Comparison of ENCODE assay signal across 9 mouse cellular contexts in genomic region chr12:86188161-86188560, GRCm38 (mm10). TPM values are rescaled to one million over a fixed set of nuclear protein-coding genes. Genes with fewer than 3 reads are reported as not detected.
DNase-seq lines count a peak whose midpoint lies in the region; ATAC-seq and TF ChIP-seq lines count a peak whose summit lies in the region.
"Had no signal": no experiment of that assay in that cellular context is flagged by ENCODE, and none has a peak within 500 bp of the region (broad histone marks: within the 10 kb centered on the region; RNA-seq: fewer than 3 reads in every experiment).

No protein-coding gene starts in this region.

- no peak for TF ChIP-seq EP300 in ES-Bruce4 (IDR thresholded peaks at IDR 0.05; ENCODE audit: insufficient read depth, low read depth, low read length)

- no peaks in the 10 kb centered on the region for H3K36me3 ChIP-seq in ES-Bruce4 (ENCODE audit: control insufficient read depth, insufficient read depth, low read length, poor library complexity, severe bottlenecking)
- H3K36me3 ChIP-seq in forebrain, embryonic 15.5 days = no peaks in the 10 kb centered on the region
- H3K36me3 ChIP-seq: limb, embryonic 15.5 days had no signal

- no peaks in the 10 kb centered on the region for H3K27me3 ChIP-seq in ES-Bruce4 (ENCODE audit: control insufficient read depth, insufficient read depth, low read length, poor library complexity, severe bottlenecking)
- 0 out of 2 replicates have a peak, but pooled peaks cover 2% of the 10 kb centered on the region for H3K27me3 ChIP-seq in forebrain, embryonic 15.5 days

- no peak overlapping the region for H3K27ac ChIP-seq in ES-Bruce4 (ENCODE audit: insufficient read depth, low read length)
- no peak overlapping the region for H3K27ac ChIP-seq in forebrain, embryonic 15.5 days (replicated peaks)
- H3K27ac ChIP-seq: limb, embryonic 15.5 days had no signal

- TF ChIP-seq CTCF in ES-Bruce4 (IDR thresholded peaks at IDR 0.05; ENCODE audit: low read depth, low read length) = peak; percentile 73

- peaks cover 3% of the 10 kb centered on the region for H3K4me1 ChIP-seq in ES-Bruce4 (ENCODE audit: control insufficient read depth, insufficient read depth, low read length)
- H3K4me1 ChIP-seq in forebrain, embryonic 15.5 days = peaks cover 11% of the 10 kb centered on the region

- no peak overlapping the region for H3K4me2 ChIP-seq in forebrain, embryonic 15.5 days (replicated peaks)
- H3K4me2 ChIP-seq: limb, embryonic 15.5 days had no signal

- H3K9me3 ChIP-seq in ES-Bruce4 (replicated peaks; ENCODE audit: control insufficient read depth, insufficient read depth, low read length, poor library complexity, severe bottlenecking) = no peaks in the 10 kb centered on the region
- no peaks in the 10 kb centered on the region for H3K9me3 ChIP-seq in forebrain, embryonic 15.5 days
- H3K9me3 ChIP-seq: limb, embryonic 15.5 days had no signal

- TF ChIP-seq POLR2A in ES-Bruce4 (IDR thresholded peaks at IDR 0.05; ENCODE audit: insufficient read depth, low read length) = no peak

- ATAC-seq in forebrain, embryonic 15.5 days (replicated peaks) = peak; percentile 20; the same call in 1 of the 2 replicates

- 44% methylated on average over 5 of the region's 5 CpGs for WGBS in forebrain, embryonic 15.5 days

- H3K9ac ChIP-seq in ES-Bruce4 (ENCODE audit: low read depth, poor library complexity, severe bottlenecking) = no peak overlapping the region
- H3K9ac ChIP-seq in forebrain, embryonic 15.5 days (replicated peaks) = no peak overlapping the region
- H3K9ac ChIP-seq: limb, embryonic 15.5 days had no signal

- DNase-seq in adrenal gland, adult (ENCODE audit: inconsistent age in 2 of 2, low spot score in 1 of 2) = peak; percentile 14 to 55
- DNase-seq in adrenal gland, adult 8-10 months = no peak
- DNase-seq in kidney, postnatal 4 days = peak; percentile 32 to 37
- no peak for DNase-seq in kidney, adult 11 months
- DNase-seq in urinary bladder, postnatal 10 days (ENCODE audit: low spot score) = no peak
- no peak for DNase-seq in right cerebral cortex, postnatal 10 days (ENCODE audit: low spot score in 2 of 2)

- H3K4me3 ChIP-seq in ES-Bruce4 (ENCODE audit: low read depth, low read length) = no peak overlapping the region
- H3K4me3 ChIP-seq in forebrain, embryonic 15.5 days = no peak overlapping the region
- H3K4me3 ChIP-seq: limb, embryonic 15.5 days had no signal

RNA-seq across cellular contexts. Expression of gene Gpatch2l, which starts 53.5 kb away (rescaled TPM):
- total RNA-seq in adrenal gland, adult 8-10 months (2022) = 10 to 100 TPM; 20.7 to 29.1 (median 24.9) TPM
- 17.8 and 20.3 TPM in 2 replicates for polyA plus RNA-seq in ES-Bruce4 (2011; ENCODE audit: insufficient read depth, insufficient read length, low read depth, missing spikeins)
- 31.1 and 31.4 TPM in 2 replicates for polyA plus RNA-seq in forebrain, embryonic 15.5 days (2015; fragmentation: Nextera tagmentation; extraction: Ambion mirVana)

Comparison
In these comparisons a context has a peak if more than half of its experiments do, and no peak if none do; other contexts are left out.
1. DNase-seq: peak in adrenal gland, adult (2 of 2) and kidney, postnatal 4 days (2 of 2); none in adrenal gland, adult 8-10 months (single experiment), kidney, adult 11 months (single experiment), urinary bladder, postnatal 10 days (single experiment) and right cerebral cortex, postnatal 10 days (0 of 2).